Mouse (Mus musculus) left cerebral cortex, postnatal 36 days (tissue): ENCODE measurements at regions not wholly inside any gene's neighbourhood (a gene's known extent, or its start where the extent isn't known, plus 50 kb on each side); places are given as distances from the start of the nearest gene placed in this dataset.
A peak's percentile ranks its signal among the peaks of the same experiment; 100 is the strongest.
"Not testable (repeated sequence)": the region's sequence is repeated elsewhere in the genome, so short reads cannot be mapped to it uniquely, and the experiment has no call there.

Source experiments
- DNase-seq, 2 experiments: peaks; one replicate each; pipeline ENCODE4 v3.0.0; 2021 to 2022; ENCODE audit warnings: low spot score in 2 of 2, mixed read lengths in 1 of 2
- intact Hi-C: fragments of 180-260 bp; cut with DNase I; formaldehyde crosslinking; loops from one replicate; pipeline ENCODE4 v1.15.1; 2025

DNA sequence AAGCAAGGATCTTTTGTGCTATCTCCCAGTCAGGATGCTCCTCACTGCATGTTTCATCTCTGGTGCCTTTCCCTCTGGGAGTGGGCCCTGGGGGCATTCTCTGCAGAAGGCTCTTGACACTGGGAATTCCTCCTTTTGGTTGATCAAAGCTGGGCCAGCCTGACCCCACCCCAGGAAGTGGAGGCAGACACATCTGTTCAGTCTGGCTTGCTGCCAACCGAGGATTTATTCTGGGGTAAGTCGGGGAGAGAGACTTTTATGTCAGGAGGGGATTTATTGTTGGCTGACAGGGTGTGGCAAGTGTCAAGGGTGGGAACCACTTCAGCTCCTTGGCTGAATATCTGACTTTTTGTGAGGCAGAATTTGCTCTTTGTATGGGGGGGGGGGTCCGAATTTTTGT, 226.6 kb upstream of the Mpdz start:
- intact Hi-C loops: no loop called here
- no peak for DNase-seq

- intact Hi-C loops: no loop called here
- no peak for DNase-seq
These were observed 218.5 kb upstream of the Mpdz start for GRCm38 (mm10) chr4:81661096-81661495.

- intact Hi-C loops: no loop called here
These were observed 185.8 kb upstream of the Mpdz start for GRCm38 (mm10) chr4:81628496-81628828.

DNA sequence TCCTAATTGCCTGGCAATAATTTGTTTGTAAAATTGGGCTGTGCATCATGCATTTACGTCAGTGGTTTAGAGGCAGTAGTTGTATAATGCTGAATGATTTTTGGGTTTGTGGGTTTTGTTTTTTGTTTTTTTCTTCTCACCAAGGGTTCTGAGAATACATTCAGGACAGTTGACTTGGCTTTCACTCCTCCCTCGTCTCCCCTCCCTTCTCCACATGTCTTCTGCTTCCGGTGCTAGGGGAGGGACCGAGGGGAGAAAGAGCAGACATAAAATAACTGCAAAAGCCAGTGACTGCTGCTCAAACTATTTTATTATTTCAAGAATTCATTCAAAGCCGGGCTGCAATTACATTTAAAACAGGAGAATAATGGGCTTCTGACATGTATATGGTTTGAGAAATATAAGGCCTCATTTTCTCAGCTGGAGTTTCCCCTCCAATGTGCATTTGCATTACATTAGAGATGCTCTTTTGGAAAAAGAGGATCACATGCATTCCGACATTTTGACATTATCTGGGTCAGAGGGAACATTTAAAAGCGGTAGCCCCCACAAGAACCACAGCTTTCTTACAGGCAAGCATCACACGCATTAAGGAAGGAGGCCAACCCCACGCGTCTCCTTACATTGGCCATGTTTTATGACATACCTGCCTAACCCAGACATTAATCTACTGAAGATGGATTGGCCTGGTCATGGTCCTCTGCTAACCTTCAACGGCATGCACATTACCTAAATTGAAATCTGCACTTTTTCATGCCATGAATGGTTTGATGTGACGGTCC, 185.3 kb upstream of the Mpdz start:
- no peak for DNase-seq
- intact Hi-C loops: no loop called here

More at GRCm38 (mm10) chr4:81628496-81628828, 185.8 kb upstream of the Mpdz start:
- DNase-seq: no peak

DNA sequence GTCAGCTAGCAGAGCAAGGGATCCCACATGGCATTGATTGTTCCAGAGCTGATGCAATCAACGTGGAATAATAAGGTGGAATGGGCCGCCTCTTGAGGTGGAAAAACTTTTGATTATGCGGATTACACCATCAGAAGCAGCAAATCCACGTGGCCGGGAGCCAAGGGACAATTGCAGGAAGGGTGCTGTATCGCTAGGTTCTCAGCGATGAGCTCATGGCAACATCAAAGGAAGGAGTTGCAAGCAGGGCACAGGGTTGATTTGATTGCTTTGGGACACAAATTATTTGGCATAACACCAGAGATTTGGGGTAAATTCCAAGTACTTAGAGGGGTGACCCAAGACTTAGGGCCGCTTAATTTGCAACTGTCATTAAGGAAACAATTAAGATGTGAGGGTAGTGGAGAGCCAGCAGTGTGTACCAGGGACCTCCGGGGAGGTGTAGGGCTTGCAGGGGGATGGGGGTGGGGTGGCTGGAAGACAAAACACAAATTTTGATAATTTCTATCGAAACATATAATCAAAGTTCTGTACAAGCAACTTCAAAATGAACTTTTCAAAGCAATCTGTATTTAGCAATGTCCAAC, 182.8 kb upstream of the Mpdz start:
- DNase-seq: no peak
- intact Hi-C loops: no loop called here

- no peak for DNase-seq
- intact Hi-C loops: no loop called here
These were observed 181.5 kb upstream of the Mpdz start for GRCm38 (mm10) chr4:81624111-81624510.

- no peak for DNase-seq
- intact Hi-C loops: no loop called here
These were observed 178.9 kb upstream of the Mpdz start for GRCm38 (mm10) chr4:81621391-81622137.

DNA sequence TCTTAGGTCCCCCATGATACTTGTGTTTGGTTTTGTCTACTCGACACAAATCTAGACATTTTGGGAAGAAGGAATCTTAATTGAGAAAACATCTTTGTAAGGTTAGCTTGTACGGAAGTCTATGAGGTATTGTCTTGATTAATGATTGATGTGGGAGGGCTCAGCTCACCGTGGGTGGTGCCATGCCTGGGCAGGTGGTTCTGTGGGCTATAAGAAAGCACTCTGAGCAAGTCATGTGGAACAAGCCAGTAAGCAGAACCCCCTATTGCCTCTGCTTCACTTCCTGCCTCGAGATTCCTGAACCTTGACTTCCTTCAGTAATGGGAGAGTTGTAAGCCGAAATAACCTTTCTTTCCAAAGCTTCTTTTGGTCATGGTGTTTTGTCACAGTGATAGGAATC, 174.6 kb upstream of the Mpdz start:
- no peak for DNase-seq
- intact Hi-C loops: no loop called here

DNA sequence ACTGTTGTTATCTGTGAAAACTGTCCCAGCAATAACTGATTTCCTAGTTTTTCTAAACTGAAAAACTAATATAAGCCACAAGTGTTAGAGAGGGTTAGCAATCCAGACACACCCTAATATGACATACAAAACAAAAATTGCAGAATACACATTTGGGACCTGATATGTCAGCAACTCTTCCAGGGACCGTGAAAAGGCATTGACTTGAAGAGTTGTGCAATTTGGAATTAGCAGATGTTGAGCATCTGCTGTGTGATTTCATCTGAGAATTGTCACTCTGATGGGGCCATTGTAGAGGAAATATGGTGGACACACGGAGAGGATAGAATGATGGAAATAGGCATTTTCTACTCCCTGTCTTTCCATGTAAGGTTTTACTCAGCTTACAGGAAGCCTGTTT, 168.6 kb upstream of the Mpdz start:
- intact Hi-C loops: no loop called here
- no peak for DNase-seq

DNA sequence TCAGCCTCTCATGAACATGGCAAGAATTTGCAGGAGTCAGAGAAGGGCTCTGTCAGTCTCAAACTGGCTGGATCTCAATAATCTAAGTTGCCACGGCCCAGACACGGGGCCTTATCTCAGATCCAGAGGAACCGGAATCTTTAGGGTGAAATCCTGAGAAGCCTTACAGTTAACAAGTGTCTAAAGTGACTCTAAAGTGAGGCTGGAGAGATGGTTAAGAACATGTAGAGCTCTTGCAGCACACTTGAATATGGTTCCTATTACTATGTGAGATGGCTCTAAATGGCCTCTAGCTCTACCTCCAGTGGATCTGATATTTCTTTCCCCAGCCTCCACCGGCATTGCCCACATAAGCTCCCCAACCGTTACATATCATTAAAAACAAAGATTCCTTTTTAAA, 157.8 kb upstream of the Mpdz start:
- intact Hi-C loops: no loop called here
- DNase-seq: no peak

GRCm38 (mm10) chr4:81597390-81597789, 154.8 kb upstream of the Mpdz start:
- DNase-seq: no peak
- intact Hi-C loops: no loop called here

DNA sequence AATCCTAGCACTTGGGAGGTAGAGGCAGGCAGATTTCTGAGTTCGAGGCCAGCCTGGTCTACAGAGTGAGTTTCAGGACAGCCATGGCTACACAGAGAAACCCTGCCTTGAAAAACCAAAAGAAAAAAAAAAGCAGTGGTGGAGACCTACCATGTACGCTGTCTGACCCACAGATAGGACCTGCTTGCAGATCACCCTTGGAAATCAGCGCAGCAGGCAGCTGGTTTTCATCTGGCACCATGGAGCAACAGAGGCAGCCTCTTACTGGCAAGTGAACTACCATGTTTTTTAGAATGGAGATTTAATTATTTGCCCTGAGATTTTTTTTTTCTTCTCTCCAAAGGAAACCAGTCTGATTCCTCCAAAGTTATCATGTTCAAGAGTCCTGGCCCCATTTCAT, 150.8 kb upstream of the Mpdz start:
- intact Hi-C loops, DNase-seq: not testable (repeated sequence)

- intact Hi-C loops: no loop called here
- no peak for DNase-seq
These were observed 139.9 kb upstream of the Mpdz start for GRCm38 (mm10) chr4:81582546-81582945.

DNA sequence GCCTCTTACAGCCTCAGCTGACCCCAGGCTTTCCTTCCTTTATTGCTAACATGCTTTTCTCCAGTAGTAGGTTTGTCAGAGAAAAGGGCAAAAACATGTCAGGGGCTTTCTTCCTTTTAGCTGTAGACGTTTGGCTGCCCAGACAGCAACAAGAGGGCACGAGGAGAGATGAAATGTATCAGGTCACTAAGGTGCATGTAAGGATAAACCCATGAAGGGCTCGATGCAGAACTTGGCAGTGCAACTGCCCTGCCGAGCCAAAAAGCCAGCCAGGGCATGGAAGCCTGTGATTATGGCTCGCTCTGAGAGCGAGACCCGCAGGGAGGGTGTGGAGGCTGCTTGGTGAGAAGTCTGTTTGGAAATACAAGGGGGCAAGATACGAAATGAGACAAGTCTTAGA, 137.9 kb upstream of the Mpdz start:
- intact Hi-C loops: no loop called here
- no peak for DNase-seq

GRCm38 (mm10) chr4:81579389-81580110, 136.9 kb upstream of the Mpdz start:
- intact Hi-C loops: no loop called here
- no peak for DNase-seq

DNA sequence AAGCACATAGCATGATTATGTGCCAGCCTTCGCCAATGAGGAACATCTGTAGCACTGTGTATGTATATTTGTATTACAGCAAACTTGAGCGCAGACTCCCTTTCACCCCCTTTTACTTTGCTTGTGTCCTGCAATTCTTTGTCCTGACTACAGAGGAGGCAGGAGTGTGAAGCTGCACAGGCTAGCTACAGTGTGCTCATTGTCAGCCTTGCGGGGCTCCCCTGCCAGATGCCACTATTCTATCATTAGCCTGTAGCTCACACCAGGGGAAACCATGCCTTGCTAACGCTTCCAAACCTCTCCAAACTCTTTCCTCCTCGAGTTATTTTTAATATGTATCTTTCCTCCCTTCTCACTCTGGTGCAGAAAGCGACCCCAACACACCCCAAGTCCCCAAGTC, 136.4 kb upstream of the Mpdz start:
- intact Hi-C loops: no loop called here
- DNase-seq: no peak

GRCm38 (mm10) chr4:81573771-81574170, 131.2 kb upstream of the Mpdz start:
- intact Hi-C loops: no loop called here
- no peak for DNase-seq

GRCm38 (mm10) chr4:81570736-81571135, 128.1 kb upstream of the Mpdz start:
- DNase-seq: no peak
- intact Hi-C loops: no loop called here

GRCm38 (mm10) chr4:81569531-81569930, 126.9 kb upstream of the Mpdz start:
- intact Hi-C loops: loop anchor here (5.0 to 10.0 kb wide), 4 partner anchors 395 to 1363 kb away; no protein-coding TSS in a partner anchor
- no peak for DNase-seq

- intact Hi-C loops: loop anchor here (5.0 to 10.0 kb wide), 4 partner anchors 394 to 1364 kb away; no protein-coding TSS in a partner anchor
- DNase-seq: peak in 1 of 2 experiments; percentile 8
These were observed 125.8 kb upstream of the Mpdz start for GRCm38 (mm10) chr4:81568404-81568803.
